Mouse (Mus musculus) cortical plate, adult 2 months (tissue): ENCODE measurements around the gene Zmynd11. TPM values are rescaled to one million over a fixed set of nuclear protein-coding genes. Genes with fewer than 3 reads are reported as not detected.
"Not testable (repeated sequence)": the region's sequence is repeated elsewhere in the genome, so short reads cannot be mapped to it uniquely, and the experiment has no call there.

Source experiments
- H3K27ac ChIP-seq: fragments of 200-500 bp; 2 replicates; pipeline ENCODE4 v1.5.1; 2012; ENCODE audit warnings: low read length, control low read depth, inconsistent platforms; ENCODE audit not compliant: insufficient read depth
- H3K4me1 ChIP-seq: fragments of 200-500 bp; 2 replicates; pipeline ENCODE4 v1.6.1; 2011; ENCODE audit warnings: low read length; ENCODE audit not compliant: control insufficient read depth, insufficient read depth
- H3K4me3 ChIP-seq: fragments of 200-500 bp; 2 replicates; pipeline ENCODE4 v1.5.1; 2011; ENCODE audit warnings: mild to moderate bottlenecking, low read length, control low read depth; ENCODE audit not compliant: insufficient read depth
- CTCF ChIP-seq: fragments of 200-500 bp; IDR thresholded peaks from 2 replicates; pipeline ENCODE4 v1.5.1; 2011; ENCODE audit warnings: mild to moderate bottlenecking, control low read depth, low read length; ENCODE audit not compliant: insufficient read depth; ENCODE audit errors: extremely low read depth
- POLR2A ChIP-seq: fragments of 200-500 bp; IDR thresholded peaks from 2 replicates; pipeline ENCODE4 v1.6.1; 2011; ENCODE audit warnings: mild to moderate bottlenecking, low read length, control low read depth; ENCODE audit not compliant: insufficient read depth; ENCODE audit errors: extremely low read depth
- polyA plus RNA-seq: library from polyadenylated mRNA; depleted of rRNA; stranded (reverse); fragments of >200 nt; gene quantifications from 2 replicates; pipeline ENCODE4 v1.2.3, GENCODE M21; 2012

The Zmynd11 gene
- polyA plus RNA-seq, 1 experiment: 209 TPM

DNA sequence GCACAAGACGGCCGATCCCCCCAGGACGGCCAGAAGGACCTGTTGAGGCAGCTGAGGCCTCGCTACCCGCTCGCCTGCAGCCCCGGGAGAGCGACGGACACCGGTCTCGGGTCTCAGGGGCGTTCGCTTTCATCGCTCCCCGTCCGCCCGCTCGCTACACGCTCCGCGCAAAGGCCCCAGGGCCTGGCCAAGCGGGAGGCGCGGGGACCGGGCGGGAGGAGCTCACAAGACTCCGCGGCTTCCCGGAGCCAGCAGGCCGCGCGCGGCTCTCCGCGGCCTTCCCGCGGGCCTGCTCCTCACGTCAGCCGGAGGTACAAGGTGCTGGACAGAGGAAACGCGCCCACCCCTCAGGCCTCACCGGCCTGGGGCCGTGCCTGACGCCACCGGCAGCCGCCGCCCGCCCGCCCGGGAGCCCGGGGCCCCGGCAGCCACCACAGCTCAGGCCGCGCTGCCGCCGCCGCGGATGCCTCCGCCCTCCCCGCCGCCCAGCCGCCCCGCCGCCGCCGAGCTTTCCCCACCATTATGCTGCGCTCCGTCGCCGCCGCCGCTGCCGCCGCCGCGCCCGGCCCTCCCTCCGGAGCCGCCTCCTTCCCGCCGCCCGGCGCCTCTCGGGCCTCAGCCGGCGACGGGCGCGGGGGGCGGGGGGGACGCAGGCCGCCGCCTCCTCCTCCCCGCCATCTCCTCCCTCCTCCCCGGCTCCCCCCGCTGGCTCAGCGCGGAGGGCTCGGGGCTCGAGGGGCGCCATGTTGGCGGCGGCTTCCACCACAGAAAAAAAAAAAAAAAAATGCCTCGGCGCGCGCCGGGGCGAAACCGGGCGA, 1.1 kb downstream of the Zmynd11 start:
- H3K4me1 ChIP-seq: peaks cover 6% of the 10 kb centered on the region; the same call in 1 of the 2 replicates
- no peak for TF ChIP-seq CTCF
- no peak for TF ChIP-seq POLR2A
- peak overlapping the region; percentile 98 for H3K27ac ChIP-seq
- H3K4me3 ChIP-seq: peak overlapping the region; percentile 78

DNA sequence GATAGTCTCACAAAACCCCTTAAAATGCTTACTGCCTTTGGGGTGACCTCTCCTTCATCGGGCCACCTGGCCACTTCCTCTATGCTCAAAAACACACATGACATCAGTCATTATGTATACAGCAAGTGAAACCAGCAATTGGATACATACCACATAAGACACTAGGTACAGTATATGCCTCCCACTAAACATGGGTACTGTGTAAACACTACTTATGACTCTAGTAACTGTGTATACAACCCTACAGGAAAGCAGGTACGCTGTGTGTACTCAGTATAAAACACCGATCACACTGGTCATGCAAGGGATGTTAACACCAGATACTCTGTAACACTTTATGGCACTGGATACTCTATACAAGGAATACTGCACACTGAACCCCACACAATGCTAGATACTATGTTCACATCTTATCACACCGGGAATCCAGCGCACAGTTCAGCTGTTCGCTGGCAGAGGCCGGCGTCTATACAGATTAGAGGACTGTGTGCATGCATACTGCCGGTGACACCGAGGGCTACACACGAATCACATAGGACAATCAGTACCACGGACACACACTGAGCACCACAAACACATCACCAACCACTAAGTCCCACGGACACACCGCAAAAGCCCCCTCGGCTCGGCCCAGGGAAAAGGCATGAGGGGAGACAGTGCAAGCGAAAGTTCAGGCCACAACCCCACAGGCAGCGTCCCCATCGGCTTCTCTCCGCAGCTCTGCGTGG, 1.9 kb downstream of the Zmynd11 start:
- peak overlapping the region; percentile 52 for H3K27ac ChIP-seq
- H3K4me3 ChIP-seq: peak overlapping the region; percentile 78
- H3K4me1 ChIP-seq: peaks cover 8% of the 10 kb centered on the region; the same call in 1 of the 2 replicates
- no peak for TF ChIP-seq POLR2A

DNA sequence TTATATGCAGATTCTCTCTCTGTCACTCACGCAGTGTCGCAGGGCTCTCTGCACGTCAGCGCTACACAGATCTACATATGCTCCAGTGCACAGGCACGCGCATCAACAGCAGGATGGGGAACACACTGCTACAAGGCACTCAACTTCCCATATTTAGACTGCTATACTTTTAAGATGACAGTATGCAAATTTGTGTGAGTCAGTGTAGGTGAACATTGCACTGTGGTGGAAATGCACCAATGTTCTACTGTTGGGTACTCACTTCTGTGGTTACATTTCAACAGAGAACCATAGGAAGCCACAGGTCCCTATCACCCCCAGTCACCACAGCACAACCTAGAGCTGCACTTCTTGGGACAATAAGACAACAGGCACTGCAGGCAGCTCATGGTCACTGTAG, 5.1 kb downstream of the Zmynd11 start:
- peaks cover 10% of the 10 kb centered on the region; the same call in 1 of the 2 replicates for H3K4me1 ChIP-seq
- TF ChIP-seq POLR2A (no peak), CTCF (no peak)
- no peak overlapping the region for H3K4me3 ChIP-seq
- H3K27ac ChIP-seq: no peak overlapping the region

DNA sequence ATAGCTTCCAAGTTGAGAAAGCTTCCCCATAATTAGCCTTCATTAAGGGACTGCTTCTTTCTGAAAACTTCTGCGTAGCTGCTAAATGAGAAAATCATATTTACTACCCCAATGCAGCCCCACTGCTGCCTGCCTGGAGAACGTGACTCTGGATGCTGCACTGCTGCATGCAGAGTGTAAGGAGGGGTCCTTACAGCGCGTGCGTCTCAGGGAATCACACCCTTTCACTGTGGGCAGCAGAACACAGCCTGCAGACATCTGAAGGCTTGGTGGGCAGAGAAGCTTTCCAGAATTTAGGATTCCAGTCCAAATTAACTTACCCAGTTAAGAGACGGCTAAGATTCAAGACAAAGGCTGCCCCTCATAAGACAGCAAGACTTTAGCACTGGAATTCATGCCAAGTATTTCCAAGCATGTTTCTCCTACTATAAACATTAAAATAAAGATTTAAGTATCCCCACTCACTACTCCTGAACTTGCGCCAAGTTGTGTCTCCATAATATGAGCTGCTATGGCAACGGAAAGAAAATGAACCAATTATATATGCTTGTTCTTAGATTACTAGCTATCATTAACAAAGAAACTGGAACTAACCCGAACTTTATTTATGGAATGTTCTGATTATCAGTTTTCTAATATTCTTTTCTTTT, 7.2 kb downstream of the Zmynd11 start:
- H3K27ac ChIP-seq: no peak overlapping the region
- H3K4me3 ChIP-seq: no peak overlapping the region
- H3K4me1 ChIP-seq: peaks cover 14% of the 10 kb centered on the region; the same call in 1 of the 2 replicates
- TF ChIP-seq CTCF (no peak), POLR2A (no peak)

DNA sequence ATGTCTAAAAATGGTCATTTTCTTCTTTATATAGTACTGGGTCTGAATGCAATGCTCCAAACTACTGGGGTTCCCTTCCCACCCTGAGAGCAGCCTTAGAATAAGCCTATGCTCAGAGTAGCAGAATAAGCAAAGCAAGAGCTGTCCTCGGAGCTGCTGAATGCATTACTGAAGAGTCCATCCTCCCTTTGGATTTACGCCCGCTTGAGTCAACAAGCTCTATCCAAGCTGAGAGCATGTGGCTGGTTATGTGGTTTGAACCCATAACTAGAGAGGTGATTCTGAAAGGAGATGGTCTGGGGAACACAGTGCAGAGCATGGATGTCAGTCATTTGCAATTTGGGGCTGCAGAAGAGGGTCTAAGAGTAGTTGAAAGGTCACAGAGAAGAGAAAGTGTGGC, 11.4 kb downstream of the Zmynd11 start:
- Histone ChIP-seq H3K4me3 (no peak overlapping the region), H3K27ac (no peak overlapping the region), H3K4me1 (peaks cover 10% of the 10 kb centered on the region; the same call in 1 of the 2 replicates)
- TF ChIP-seq POLR2A: no peak
- no peak for TF ChIP-seq CTCF

DNA sequence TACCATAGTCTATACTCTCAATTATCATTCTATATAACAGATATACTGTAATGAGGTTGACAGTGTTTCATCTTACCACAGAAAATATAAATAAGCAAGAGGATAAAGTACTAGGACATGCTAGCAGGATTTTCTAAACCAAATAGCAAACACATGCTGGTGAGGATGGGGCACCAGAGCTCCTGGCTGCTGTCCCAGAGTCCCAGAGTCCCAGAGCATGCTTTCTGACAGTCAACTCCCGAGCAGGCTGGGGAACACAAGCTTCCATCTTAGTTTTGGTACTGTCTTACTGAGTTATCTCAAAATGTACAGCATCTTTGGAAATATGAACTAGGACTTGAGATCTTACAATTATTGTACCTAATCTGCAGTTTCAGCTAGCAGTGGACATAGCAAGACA, 14.8 kb downstream of the Zmynd11 start:
- Histone ChIP-seq H3K27ac (no peak overlapping the region), H3K4me3 (no peak overlapping the region), H3K4me1 (peaks cover 6% of the 10 kb centered on the region; the same call in 1 of the 2 replicates)
- TF ChIP-seq CTCF: no peak
- TF ChIP-seq POLR2A: no peak

DNA sequence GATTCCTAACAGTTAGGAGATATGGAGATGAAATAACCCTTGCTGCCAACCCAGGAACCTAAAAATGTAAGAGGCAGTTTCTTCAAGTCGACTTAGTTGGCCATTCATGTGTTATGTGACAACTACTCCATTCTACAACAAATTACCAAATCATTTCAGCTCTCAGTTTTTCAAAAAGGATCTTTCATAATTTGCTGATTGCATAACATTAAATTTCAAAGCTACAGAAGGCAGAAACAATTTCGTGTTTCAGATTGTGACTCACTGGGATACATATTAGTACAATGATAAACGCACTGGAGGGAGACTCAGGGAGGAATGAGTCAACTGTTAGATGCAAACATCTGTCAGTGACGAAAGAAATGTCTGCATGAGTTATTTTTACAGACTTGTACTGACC, 15.3 kb downstream of the Zmynd11 start:
- Histone ChIP-seq H3K27ac (no peak overlapping the region), H3K4me1 (peaks cover 6% of the 10 kb centered on the region; the same call in 1 of the 2 replicates)
- TF ChIP-seq POLR2A: no peak
- TF ChIP-seq CTCF: no peak

DNA sequence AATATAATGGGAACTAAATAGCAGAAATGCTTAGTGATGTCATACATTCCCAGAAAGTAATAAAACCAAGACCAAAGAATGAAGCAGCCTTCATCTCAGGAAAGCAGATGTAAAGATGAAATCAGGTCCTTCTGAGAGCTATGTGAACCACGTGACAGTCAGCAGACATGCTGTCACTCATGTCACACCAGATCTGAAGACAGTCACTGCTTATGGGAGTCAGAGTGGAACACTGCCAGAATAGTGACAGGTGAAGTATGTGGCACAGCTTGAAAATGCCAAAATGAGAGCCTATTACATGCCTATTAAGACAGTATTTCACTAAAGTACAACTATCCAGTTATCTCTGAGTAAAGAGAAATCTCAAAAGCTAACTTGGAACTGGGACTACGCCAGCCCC, 26.9 kb downstream of the Zmynd11 start:
- Histone ChIP-seq H3K4me3 (no peak overlapping the region), H3K27ac (no peak overlapping the region), H3K4me1 (peaks cover 1% of the 10 kb centered on the region; the same call in 1 of the 2 replicates)
- TF ChIP-seq CTCF (no peak), POLR2A (no peak)

More for the DNA sequence above, 15.3 kb downstream of the Zmynd11 start:
- H3K4me3 ChIP-seq: no peak overlapping the region

DNA sequence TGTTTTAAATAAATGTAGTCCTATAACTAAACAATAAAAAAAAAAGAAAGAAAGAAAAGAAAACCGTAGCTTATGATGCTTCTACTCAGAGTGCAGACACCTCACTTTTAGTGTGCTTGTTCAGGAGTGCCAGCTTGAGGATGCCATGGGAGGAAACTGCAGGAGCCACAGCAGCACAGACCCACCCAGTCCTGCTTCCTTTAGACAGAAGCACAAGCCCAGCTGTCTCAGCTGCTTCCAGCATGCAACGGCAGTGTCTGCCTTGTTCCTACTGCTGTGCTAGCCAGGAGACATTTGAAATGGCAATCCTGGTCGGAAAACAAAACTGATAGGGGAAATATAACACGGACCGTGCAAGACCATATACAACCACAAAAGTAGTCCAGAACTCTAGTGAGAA, 28.1 kb downstream of the Zmynd11 start:
- H3K27ac ChIP-seq: no peak overlapping the region
- no peak overlapping the region for H3K4me3 ChIP-seq
- H3K4me1 ChIP-seq: peaks cover 1% of the 10 kb centered on the region; the same call in 1 of the 2 replicates
- TF ChIP-seq CTCF: no peak
- no peak for TF ChIP-seq POLR2A

DNA sequence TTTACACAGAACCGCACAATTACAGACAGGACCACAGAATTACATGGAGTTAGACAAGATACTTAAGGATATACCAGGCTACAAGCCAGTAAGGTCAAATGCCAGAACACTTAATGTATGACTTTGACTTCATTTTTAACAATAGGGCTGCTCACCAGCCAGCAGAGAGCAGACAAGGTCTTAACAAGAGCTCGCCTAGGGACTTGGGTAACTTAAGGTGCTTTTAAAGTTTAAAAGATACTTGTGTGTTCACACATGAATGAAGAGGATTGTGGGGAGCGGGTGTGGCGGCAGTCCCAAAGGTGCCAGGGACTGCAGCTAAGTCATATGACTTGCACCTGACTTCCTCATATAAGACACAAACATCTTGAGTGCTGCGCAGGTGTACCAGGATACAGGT, 32.9 kb downstream of the Zmynd11 start:
- H3K4me1 ChIP-seq, H3K27ac ChIP-seq, H3K4me3 ChIP-seq: not testable (repeated sequence)
